Mouse (Mus musculus) ES-E14 (cell line): ENCODE measurements around the gene Aldh16a1.

ENCODE experiments used
- CHD2 ChIP-seq: IDR thresholded peaks from 2 replicates; pipeline ENCODE4 v1.6.1; 2014; ENCODE audit warnings: mild to moderate bottlenecking, low read depth, low read length, inconsistent platforms
- HCFC1 ChIP-seq: IDR thresholded peaks from 2 replicates; pipeline ENCODE4 v1.6.1; 2012; ENCODE audit warnings: low read length, inconsistent platforms, borderline replicate concordance; ENCODE audit not compliant: insufficient read depth
- MAFK ChIP-seq: IDR thresholded peaks from 2 replicates; pipeline ENCODE4 v1.6.1; 2014; ENCODE audit warnings: mild to moderate bottlenecking, low read depth, low read length, inconsistent platforms; ENCODE audit not compliant: insufficient read depth
- ZC3H11A ChIP-seq: IDR thresholded peaks from 2 replicates; pipeline ENCODE4 v1.6.1; 2012; ENCODE audit warnings: low read depth, mild to moderate bottlenecking, inconsistent platforms, low read length, borderline replicate concordance
- ZNF384 ChIP-seq: IDR thresholded peaks from 2 replicates; pipeline ENCODE4 v1.6.1; 2012; ENCODE audit warnings: low read depth, low read length, inconsistent platforms

GRCm38 (mm10) chr7:45147267-45147666 lies 7.1 kb downstream of the Aldh16a1 start:
- TF ChIP-seq CHD2: no peak
- TF ChIP-seq ZC3H11A: no peak
- TF ChIP-seq MAFK: no peak
- no peak for TF ChIP-seq ZNF384
- TF ChIP-seq HCFC1: no peak
